Mouse (Mus musculus) kidney, adult 8-10 months (tissue): Measurements from ENCODE around the gene Oxa1l.
A peak's percentile ranks its signal among the peaks of the same experiment; 100 is the strongest.

Source experiments
- DNase-seq, 2 experiments: peaks; one replicate each; pipeline ENCODE4 v3.0.0; 2022

Oxa1l gene

GRCm38 (mm10) chr14:54412000-54412576 lies 51.5 kb downstream of the Oxa1l start:
- DNase-seq = no peak

- peak; percentile 64 to 69 for DNase-seq
Measured at GRCm38 (mm10) chr14:54412629-54413170, 52.1 kb downstream of the Oxa1l start.

GRCm38 (mm10) chr14:54413877-54414700 lies 53.5 kb downstream of the Oxa1l start:
- peak; percentile 69 to 78 for DNase-seq

GRCm38 (mm10) chr14:54415241-54416020 lies 54.8 kb downstream of the Oxa1l start:
- DNase-seq = no peak

- no peak for DNase-seq
Measured at GRCm38 (mm10) chr14:54416229-54416775, 55.7 kb downstream of the Oxa1l start.

GRCm38 (mm10) chr14:54416830-54417229 lies 56.2 kb downstream of the Oxa1l start:
- DNase-seq = no peak

GRCm38 (mm10) chr14:54417623-54418081 lies 57.0 kb downstream of the Oxa1l start, which contains the start of gene Slc7a7:
TSS of gene Slc7a7 (minus strand) at chr14:54417780.
- no peak for DNase-seq
